Mouse (Mus musculus): Measurements from ENCODE around the gene Ctxn1. TPM values are rescaled to one million over a fixed set of nuclear protein-coding genes. Genes with fewer than 3 reads are reported as not detected.
A peak's percentile ranks its signal among the peaks of the same experiment; 100 is the strongest.

The Ctxn1 gene
- total and polyA plus RNA-seq, 2 experiments from 2014 or later = 12.5 to 13.2 TPM

GRCm38 (mm10) chr8:4275275-4276110 is 16.4 kb upstream of the Ctxn1 start, which contains the start of gene Timm44:
Gene Timm44, minus strand, starts transcription at chr8:4275913.
- H3K9me3 ChIP-seq (replicated peaks; ENCODE audit: control insufficient read depth, low read length) = no peaks in the 10 kb centered on the region
- H3K27me3 ChIP-seq (ENCODE audit: control insufficient read depth, insufficient read depth, low read length) = no peaks in the 10 kb centered on the region
- TF ChIP-seq CTCF (IDR thresholded peaks at IDR 0.05; ENCODE audit: low read depth) = no peak
- no peak for TF ChIP-seq EP300 (IDR thresholded peaks at IDR 0.05; ENCODE audit: low read depth)
- peaks cover 5% of the 10 kb centered on the region for H3K4me1 ChIP-seq (ENCODE audit: control insufficient read depth, insufficient read depth)
- peak within 1 kb of the TSS; percentile 81 for H3K27ac ChIP-seq (ENCODE audit: low read depth)
- DNase-seq (ENCODE audit: low spot score) = peak; percentile 95
- under 1% methylated on average over 39 of the region's 39 CpGs for WGBS
- H3K36me3 ChIP-seq (replicated peaks; ENCODE audit: control insufficient read depth, insufficient read depth, low read length) = peaks cover 32% of the 10 kb centered on the region
- ATAC-seq (ENCODE audit: insufficient read depth, low read depth) = peak; percentile 99
- peak within 1 kb of the TSS; percentile 81 for H3K9ac ChIP-seq (replicated peaks; ENCODE audit: low read depth, low read length)
- H3K4me3 ChIP-seq (ENCODE audit: low read depth, low read length) = peak within 1 kb of the TSS; percentile 86
- H3K4me2 ChIP-seq (ENCODE audit: low read depth, low read length) = peak within 1 kb of the TSS; percentile 77

- Histone ChIP-seq H3K27ac (ENCODE audit: low read depth) (no peak overlapping the region), H3K27me3 (ENCODE audit: control insufficient read depth, insufficient read depth, low read length) (no peaks in the 10 kb centered on the region), H3K4me3 (ENCODE audit: low read depth, low read length) (no peak overlapping the region), H3K9me3 (replicated peaks; ENCODE audit: control insufficient read depth, low read length) (no peaks in the 10 kb centered on the region), H3K9ac (replicated peaks; ENCODE audit: low read depth, low read length) (no peak overlapping the region), H3K4me2 (ENCODE audit: low read depth, low read length) (no peak overlapping the region), H3K4me1 (ENCODE audit: control insufficient read depth, insufficient read depth) (peaks cover 1% of the 10 kb centered on the region; the same call in 1 of the 2 replicates), H3K36me3 (replicated peaks; ENCODE audit: control insufficient read depth, insufficient read depth, low read length) (peaks cover 91% of the 10 kb centered on the region)
- no peak for DNase-seq (ENCODE audit: low spot score)
- no peak for ATAC-seq (ENCODE audit: insufficient read depth, low read depth)
- WGBS = 86% methylated on average over 6 of the region's 6 CpGs
- TF ChIP-seq CTCF (IDR thresholded peaks at IDR 0.05; ENCODE audit: low read depth) (no peak), EP300 (IDR thresholded peaks at IDR 0.05; ENCODE audit: low read depth) (no peak)
These were observed 10.5 kb upstream of the Ctxn1 start for GRCm38 (mm10) chr8:4269609-4270008.

- no peak overlapping the region for H3K9ac ChIP-seq (replicated peaks; ENCODE audit: low read depth, low read length)
- no peaks in the 10 kb centered on the region for H3K27me3 ChIP-seq (ENCODE audit: control insufficient read depth, insufficient read depth, low read length)
- ATAC-seq (ENCODE audit: insufficient read depth, low read depth) (peak; percentile 71), DNase-seq (ENCODE audit: low spot score) (no peak)
- 75% methylated on average over 15 of the region's 15 CpGs for WGBS
- TF ChIP-seq EP300 (IDR thresholded peaks at IDR 0.05; ENCODE audit: low read depth) (no peak), CTCF (IDR thresholded peaks at IDR 0.05; ENCODE audit: low read depth) (peak; percentile 43)
- H3K36me3 ChIP-seq (replicated peaks; ENCODE audit: control insufficient read depth, insufficient read depth, low read length) = peaks cover 97% of the 10 kb centered on the region
- H3K9me3 ChIP-seq (replicated peaks; ENCODE audit: control insufficient read depth, low read length) = no peaks in the 10 kb centered on the region
- H3K4me2 ChIP-seq (ENCODE audit: low read depth, low read length) = no peak overlapping the region
- H3K4me3 ChIP-seq (ENCODE audit: low read depth, low read length) = no peak overlapping the region
- no peaks in the 10 kb centered on the region for H3K4me1 ChIP-seq (ENCODE audit: control insufficient read depth, insufficient read depth)
- H3K27ac ChIP-seq (ENCODE audit: low read depth) = no peak overlapping the region
These were observed 8.6 kb upstream of the Ctxn1 start for GRCm38 (mm10) chr8:4267627-4268026.

- 88% methylated on average over 15 of the region's 15 CpGs for WGBS
- DNase-seq (ENCODE audit: low spot score) = no peak
- H3K4me2 ChIP-seq (ENCODE audit: low read depth, low read length) = no peak overlapping the region
- H3K4me3 ChIP-seq (ENCODE audit: low read depth, low read length) = no peak overlapping the region
- no peak for ATAC-seq (ENCODE audit: insufficient read depth, low read depth)
- H3K36me3 ChIP-seq (replicated peaks; ENCODE audit: control insufficient read depth, insufficient read depth, low read length) = peaks cover 100% of the 10 kb centered on the region
- no peak overlapping the region for H3K9ac ChIP-seq (replicated peaks; ENCODE audit: low read depth, low read length)
- no peak overlapping the region for H3K27ac ChIP-seq (ENCODE audit: low read depth)
- TF ChIP-seq CTCF (IDR thresholded peaks at IDR 0.05; ENCODE audit: low read depth) = no peak
- no peak for TF ChIP-seq EP300 (IDR thresholded peaks at IDR 0.05; ENCODE audit: low read depth)
- no peaks in the 10 kb centered on the region for H3K4me1 ChIP-seq (ENCODE audit: control insufficient read depth, insufficient read depth)
- no peaks in the 10 kb centered on the region for H3K9me3 ChIP-seq (replicated peaks; ENCODE audit: control insufficient read depth, low read length)
- no peaks in the 10 kb centered on the region for H3K27me3 ChIP-seq (ENCODE audit: control insufficient read depth, insufficient read depth, low read length)
These were observed 6.3 kb upstream of the Ctxn1 start for GRCm38 (mm10) chr8:4265160-4265914.

GRCm38 (mm10) chr8:4263105-4263791 is 4.2 kb upstream of the Ctxn1 start:
- Histone ChIP-seq H3K9me3 (replicated peaks; ENCODE audit: control insufficient read depth, low read length) (no peaks in the 10 kb centered on the region), H3K4me1 (ENCODE audit: control insufficient read depth, insufficient read depth) (peaks cover 5% of the 10 kb centered on the region), H3K27ac (ENCODE audit: low read depth) (no peak overlapping the region), H3K4me3 (ENCODE audit: low read depth, low read length) (no peak overlapping the region), H3K27me3 (ENCODE audit: control insufficient read depth, insufficient read depth, low read length) (no peaks in the 10 kb centered on the region), H3K9ac (replicated peaks; ENCODE audit: low read depth, low read length) (no peak overlapping the region), H3K4me2 (ENCODE audit: low read depth, low read length) (no peak overlapping the region), H3K36me3 (replicated peaks; ENCODE audit: control insufficient read depth, insufficient read depth, low read length) (peaks cover 87% of the 10 kb centered on the region)
- TF ChIP-seq EP300 (IDR thresholded peaks at IDR 0.05; ENCODE audit: low read depth) = no peak
- TF ChIP-seq CTCF (IDR thresholded peaks at IDR 0.05; ENCODE audit: low read depth) = no peak
- WGBS = 82% methylated on average over 8 of the region's 8 CpGs
- no peak for DNase-seq (ENCODE audit: low spot score)
- no peak for ATAC-seq (ENCODE audit: insufficient read depth, low read depth)
